Mouse (Mus musculus) thymus, postnatal 0 days (tissue): ENCODE results near the gene Il1b. TPM values are rescaled to one million over a fixed set of nuclear protein-coding genes. Genes with fewer than 3 reads are reported as not detected.

Experiments
- DNase-seq: peaks from one replicate; pipeline ENCODE4 v3.0.0-alpha.2; 2015; ENCODE audit warnings: low spot score
- polyA plus RNA-seq: library from polyadenylated mRNA; unstranded; fragments of >200 nt; fragmentation: Nextera tagmentation; extraction: Ambion mirVana; gene quantifications from 2 replicates; pipeline ENCODE4 v1.2.1, GENCODE M21; 2015

Il1b gene
- polyA plus RNA-seq: 1.0 and 1.1 TPM in 2 replicates

- DNase-seq: no peak
Observed at GRCm38 (mm10) chr2:129371039-129371438, at the start of gene Il1b. TSS of gene Il1b (minus strand) at chr2:129371139.

GRCm38 (mm10) chr2:129419361-129419880, 48.5 kb upstream of the Il1b start:
- no peak for DNase-seq

- no peak for DNase-seq
Observed at GRCm38 (mm10) chr2:129414593-129414992, 43.7 kb upstream of the Il1b start.

DNA sequence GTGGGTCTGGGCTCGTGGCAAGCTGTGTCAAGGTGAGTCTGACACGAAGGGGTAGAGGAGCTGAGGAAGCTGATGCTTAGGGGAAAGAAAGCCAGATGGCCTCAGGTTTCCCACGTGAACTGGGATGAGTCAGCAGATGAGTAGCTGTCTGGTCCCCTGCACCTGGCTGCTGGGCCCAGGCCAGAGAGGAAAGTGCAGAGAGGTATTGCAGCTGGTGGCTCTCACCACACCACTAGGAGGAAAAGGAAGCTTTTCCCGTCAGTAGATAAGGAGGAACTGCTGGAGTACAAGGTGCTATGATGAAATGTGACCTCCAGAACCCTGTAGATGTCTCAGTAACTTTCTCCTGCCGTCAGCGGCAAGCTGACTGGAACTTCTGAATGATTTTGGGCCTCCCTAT, 42.5 kb upstream of the Il1b start:
- no peak for DNase-seq

GRCm38 (mm10) chr2:129411651-129412050, 40.7 kb upstream of the Il1b start:
- no peak for DNase-seq

DNA sequence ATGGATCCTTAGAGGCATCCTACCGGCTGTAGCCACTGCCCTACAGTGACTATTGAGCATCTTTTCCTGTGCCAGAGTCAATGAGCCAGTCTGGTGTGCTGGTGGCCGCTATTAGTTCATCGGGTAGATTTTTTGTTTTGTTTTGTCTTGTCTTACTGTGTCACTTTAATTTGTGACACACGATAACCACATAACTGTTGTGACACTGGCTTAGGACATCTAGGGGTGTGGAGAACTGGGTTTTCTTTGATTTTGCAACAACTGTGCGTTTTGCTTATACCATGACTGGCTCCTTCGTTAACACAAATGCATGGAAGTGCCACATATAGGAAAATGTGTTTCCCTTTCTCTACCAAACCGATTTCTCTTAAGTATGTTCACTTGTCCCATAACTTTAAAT, 39.4 kb upstream of the Il1b start:
- DNase-seq: no peak

- peak; percentile 39 for DNase-seq
Observed at GRCm38 (mm10) chr2:129408476-129408875, 37.5 kb upstream of the Il1b start.

DNA sequence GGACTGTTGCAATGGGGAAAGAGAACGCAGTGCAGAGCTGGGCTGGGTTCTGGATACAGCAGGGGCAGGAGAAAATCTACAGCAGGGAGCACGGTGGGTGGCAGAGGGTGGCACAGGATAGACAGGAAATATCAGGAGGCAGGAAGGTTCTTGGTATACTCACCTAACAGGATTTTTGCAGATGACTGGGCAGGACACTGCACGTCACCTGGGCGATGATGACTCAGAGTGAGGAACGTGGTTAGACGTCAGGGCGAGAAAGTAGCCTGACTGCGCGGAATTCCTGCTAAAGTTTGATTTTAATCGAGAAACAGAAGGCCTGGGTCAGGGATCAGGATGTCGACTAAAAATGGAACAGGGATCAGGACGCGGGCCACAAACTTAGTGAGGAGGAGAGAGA, 36.7 kb upstream of the Il1b start:
- no peak for DNase-seq

DNA sequence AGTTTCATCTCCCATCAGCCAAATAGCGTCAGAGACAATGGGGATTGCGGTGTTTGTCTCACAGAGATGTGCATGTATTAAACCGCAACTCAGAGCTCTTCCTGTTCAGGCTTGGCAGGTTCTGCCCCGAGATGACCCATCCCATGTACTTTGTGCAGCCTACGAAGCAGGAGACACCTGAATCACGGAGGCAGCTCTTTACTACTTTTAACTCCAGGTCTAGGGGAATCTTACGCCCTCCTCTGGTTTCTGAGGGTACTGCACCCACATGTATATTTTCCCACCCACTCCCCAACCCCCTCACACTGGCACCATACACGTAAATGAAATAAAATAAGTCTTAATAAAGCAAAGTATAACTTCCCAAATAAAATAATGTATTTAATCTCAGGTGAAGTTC, 35.6 kb upstream of the Il1b start:
- no peak for DNase-seq

- no peak for DNase-seq
Observed at GRCm38 (mm10) chr2:129403786-129404185, 32.8 kb upstream of the Il1b start.

DNA sequence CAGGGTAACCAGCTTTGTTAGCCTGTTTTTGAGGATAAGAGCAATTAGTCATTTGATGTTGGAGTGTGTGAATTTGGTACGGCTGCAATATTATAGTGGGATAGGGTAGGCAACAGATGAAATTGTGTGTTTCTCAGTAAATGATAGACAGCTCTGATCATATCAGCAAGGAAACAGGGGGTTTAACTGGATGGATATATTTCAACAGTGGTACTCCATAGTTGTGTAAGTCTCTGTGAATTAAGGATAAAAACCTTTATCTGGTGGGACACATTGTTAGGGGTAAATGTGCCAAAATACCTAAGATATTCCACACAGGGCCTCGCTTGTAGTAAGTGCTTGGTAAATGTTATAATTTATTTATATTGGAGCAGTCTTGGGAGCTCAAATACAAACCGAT, 31.4 kb upstream of the Il1b start:
- no peak for DNase-seq

DNA sequence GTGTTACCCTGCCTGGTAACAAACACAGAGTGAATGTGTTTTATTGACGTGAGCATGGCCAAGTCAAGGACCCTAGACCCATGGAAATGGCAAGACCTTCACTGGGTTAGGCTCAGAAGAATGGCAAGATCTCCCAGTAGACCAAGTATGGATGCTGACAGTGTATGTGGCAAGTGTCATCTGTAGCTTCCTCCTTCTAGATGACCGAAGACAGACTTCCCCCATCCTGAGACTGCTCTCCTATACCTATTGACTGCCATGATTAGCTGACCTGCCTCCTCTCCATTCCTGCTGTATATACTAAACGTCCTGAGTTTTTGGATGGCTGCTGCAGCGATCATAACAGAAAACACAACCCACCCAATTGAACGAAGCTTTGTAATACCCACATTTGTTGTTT, 30.9 kb upstream of the Il1b start:
- DNase-seq: no peak

DNA sequence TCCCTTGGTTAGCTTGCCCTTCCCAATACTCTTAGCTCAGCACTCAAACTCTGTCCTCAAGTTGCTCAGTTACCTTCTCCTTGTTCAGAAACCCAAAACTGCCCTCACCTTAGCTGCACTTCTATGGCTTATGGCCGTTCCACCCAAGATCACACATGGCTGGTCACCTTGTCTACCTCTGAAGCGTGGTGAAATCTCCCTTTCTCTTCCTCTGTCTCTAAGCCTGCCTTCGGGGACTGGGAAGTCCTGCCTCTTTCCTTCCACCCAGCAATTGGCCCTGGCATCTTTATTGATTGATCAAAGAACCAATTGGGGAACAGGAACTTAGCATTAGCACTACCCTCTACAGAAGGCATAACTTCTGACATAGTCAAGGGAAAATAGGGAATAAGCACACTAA, 27.2 kb upstream of the Il1b start:
- no peak for DNase-seq

- peak; percentile 18 for DNase-seq
Observed at GRCm38 (mm10) chr2:129393524-129393923, 22.6 kb upstream of the Il1b start.

DNA sequence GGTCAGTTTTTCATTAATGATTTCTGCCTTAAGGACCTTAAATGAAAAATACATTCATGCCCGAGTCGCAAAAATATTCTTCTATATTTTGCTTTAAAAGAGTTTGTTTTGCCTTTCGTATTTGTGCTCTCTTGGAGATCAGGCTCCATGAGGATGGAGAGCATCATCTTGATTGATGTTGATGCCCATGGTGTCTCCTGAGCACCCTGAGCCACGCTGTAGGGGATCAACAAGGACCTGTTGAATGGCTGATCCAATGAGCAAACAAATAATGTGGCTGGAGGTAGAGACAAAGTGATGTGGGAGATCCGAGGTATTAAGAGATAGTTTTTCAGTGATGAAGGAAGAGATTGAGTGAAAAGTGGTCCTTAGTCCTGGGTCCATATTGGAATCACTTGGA, 19.2 kb upstream of the Il1b start:
- DNase-seq: no peak

DNA sequence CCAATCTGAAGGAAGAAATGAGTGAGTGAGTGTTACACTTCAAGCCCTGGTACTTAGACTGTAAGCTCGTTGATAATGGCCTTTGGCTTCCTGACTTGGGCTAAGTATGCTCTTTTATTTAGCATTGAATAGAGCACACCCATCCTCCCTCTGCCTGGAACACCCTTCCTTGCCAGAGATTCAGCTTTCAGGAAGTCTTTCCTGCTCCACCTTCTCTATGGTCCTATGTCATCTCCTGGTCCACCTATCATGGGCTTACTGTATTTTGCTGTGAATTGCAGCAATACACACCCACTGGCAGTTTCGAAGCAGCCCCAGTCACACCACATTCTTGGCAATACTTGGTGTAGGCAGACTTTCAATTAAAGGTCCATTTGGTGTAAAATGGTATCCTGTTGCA, 18.4 kb upstream of the Il1b start:
- DNase-seq: no peak

GRCm38 (mm10) chr2:129385331-129385730, 14.4 kb upstream of the Il1b start:
- DNase-seq: no peak

GRCm38 (mm10) chr2:129384272-129384660, 13.3 kb upstream of the Il1b start:
- no peak for DNase-seq

- DNase-seq: no peak
Observed at GRCm38 (mm10) chr2:129383512-129384271, 12.8 kb upstream of the Il1b start.

DNA sequence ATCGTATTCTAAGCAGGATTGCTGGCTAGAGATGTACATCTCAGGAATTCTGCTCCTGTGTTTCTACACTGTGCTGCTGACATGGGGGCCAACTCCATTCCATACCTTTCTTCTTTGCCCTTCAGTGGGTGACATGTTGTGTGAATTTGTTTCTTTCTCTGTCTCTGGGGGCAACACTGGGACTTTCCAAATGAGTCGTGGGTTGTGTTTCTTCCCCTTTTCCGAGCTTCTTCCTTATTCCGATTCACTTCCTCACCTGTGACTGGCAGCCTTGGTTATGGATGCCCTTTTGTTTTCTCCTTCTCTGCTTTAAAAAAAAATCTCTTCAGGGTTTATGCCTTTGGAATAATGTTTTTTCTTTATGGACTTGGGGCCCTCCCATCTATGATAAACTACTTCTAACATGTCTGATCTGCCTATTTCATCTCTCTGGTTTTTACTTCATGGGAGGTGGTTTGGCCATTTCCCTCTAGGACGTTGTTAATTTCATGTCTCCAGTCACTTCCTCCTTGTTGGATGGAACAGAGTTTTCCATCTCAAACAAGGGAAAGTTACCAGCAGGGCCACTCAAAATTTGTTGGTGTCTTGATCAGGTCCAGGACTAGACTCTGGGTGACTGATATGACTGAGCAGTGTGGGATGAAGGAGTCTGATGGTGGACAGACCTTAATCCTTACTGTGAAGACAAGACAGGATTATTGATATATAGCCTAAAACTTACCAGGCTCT, 10.0 kb upstream of the Il1b start:
- no peak for DNase-seq

GRCm38 (mm10) chr2:129380211-129380610, 9.3 kb upstream of the Il1b start:
- DNase-seq: no peak

GRCm38 (mm10) chr2:129373307-129373706, 2.4 kb upstream of the Il1b start:
- no peak for DNase-seq

DNA sequence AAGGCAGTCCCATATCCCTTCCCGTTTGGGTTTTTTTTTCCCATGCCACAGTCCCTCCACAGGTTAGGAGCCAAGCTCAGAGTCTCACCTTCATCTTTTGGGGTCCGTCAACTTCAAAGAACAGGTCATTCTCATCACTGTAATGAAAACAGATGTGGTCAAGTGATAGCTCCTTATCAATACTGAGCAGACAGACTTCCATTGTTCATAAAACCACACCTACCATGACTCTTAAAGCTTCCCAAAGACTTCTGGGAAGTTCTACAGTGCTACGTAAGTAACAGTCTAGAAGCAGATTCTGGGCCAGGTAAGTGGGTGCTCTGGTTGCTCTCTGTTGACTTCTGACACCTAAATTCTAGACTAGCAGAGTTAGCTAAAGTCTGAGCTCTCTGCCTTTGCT, 1.3 kb downstream of the Il1b start:
- DNase-seq: no peak
